Mouse (Mus musculus): Measurements from ENCODE around the gene Optn.
"Not testable (repeated sequence)": the region's sequence is repeated elsewhere in the genome, so short reads cannot be mapped to it uniquely, and the experiment has no call there.

Optn gene

DNA sequence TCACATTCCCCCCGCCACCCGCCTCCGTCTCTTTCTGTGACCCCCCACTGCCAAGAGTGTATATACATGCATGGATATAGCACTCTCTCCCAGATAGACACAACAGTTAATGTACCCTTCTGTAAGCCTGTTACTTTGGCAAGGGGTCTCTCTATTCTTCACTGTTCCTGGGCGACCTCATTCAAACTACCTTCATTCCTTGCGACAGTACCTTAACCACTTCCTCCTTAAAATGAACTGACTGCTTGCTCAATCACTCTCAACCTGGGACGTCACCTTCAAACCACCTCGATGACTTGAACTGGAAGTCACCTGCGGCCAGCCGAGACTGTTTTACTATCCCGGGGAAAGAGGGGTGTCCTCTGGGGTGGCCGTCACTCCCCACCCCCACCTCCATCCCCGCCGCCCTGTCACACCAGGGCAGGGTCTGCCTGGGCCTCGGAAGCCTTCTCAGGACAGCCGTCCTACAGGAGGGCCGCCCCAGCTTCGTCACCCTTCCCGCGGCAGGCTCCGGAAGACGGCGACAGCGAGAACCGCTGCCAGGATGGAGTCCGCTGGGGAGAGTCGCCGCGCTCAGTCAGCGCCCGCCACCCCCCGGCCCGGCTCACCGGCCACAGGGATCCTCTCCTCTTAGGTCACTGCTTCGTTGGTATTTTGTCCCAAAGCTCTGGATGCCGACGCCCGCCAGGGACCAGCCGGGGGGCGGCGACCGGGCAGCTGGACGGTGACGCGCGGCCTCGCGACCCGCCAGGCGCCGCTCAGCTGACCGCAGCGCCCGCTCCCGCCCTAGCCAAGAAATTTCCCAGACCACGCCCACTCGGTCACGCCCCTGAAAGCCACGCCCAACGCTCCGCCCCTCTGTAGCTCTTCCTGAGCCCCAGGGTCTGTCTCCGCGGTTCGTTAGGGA, at the start of gene Optn:
Gene Optn (minus strand): TSS at position 753 of the 907 bp plus-strand sequence.
- DNase-seq (ENCODE audit: low spot score in 2 of 2): peak; percentile 56 to 71

DNA sequence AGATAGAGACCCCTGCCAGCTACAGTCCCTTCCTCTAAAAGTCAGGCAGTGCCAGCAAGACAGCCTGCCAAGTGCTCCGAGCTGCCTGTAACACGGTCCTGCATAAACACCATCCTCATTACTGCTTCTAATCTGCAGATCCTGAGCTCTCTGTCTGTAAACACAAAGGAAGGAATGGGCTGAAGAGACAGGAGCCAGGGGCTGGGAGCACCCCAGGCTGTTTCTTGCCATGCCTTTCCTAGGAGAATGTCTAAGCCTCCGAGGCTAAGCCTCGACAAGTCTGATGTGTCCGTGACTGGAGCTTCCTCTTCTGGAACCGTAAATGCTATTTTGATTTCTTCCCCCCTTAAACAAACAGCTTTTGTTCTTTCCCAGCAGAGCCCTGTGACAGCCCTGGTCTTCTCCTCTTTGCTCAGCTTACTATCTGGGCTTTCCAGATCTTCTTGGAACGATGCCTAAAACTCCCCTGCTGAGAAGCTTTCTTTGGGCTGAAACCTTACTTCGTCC, 49.0 kb upstream of the Optn start:
- DNase-seq (ENCODE audit: low spot score in 2 of 2): no peak

DNA sequence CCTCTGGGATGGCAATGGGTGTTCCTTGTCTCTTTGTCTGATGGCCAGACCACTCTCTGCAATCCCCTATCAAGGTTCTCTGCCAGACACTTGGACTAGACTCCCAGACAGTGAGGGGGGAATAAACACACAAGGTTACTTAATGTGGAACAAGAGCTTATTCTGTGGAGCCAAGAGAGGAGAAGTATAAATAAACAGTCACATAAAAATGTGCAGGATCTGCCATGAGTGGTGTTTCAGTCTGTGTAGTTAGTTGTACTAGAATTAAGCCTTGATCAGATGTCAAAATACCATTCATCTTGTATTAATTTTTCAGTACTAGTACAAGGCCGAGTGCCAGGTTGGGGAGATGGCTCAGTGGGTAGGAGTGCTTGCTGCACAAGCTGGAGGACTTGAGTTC, 39.0 kb upstream of the Optn start:
- no peak for DNase-seq (ENCODE audit: low spot score in 2 of 2)

DNA sequence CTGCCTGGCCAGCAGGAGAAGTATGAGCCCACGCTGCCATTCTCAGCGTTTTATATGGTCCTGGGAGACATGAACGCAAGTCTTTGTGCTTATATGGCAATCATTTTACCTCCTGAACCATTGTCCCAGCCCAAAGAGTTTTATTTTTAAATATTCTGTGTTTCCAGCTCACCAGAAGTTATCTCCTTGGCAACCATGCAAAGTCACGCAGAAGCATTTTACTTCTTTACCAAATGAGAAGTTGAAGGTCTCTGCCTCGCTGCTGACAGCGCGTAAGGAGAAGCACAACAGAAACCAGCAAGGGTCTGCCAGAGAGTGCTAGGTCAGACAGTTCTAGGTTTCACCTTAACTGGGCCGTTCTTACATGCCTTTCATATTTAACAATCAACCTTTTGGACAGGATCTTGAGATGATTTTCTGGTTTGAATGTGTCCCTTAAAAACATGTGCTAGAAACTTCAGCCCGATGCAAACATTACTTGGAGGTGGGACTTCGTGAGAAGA, 37.9 kb upstream of the Optn start:
- no peak for DNase-seq (ENCODE audit: low spot score in 2 of 2)

DNA sequence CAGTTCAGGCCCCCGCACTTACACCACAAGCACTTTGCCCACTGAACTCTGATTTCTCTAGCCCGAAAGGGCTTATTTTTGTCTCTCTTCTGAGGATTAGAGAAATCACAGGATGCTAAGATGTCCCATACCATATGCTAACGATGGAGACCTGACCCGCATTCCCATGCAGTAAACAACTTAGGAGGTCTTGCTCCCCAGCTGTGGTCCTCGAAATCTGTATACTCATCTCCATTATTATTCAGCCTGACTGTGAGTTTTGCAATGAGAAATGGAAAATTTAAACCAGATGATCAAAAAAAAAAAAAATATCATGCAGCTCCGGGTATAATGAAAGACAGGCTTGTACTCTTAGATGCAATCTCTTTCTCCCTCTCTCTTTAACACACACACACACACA, 35.3 kb upstream of the Optn start:
- no peak for DNase-seq (ENCODE audit: low spot score in 2 of 2)

DNA sequence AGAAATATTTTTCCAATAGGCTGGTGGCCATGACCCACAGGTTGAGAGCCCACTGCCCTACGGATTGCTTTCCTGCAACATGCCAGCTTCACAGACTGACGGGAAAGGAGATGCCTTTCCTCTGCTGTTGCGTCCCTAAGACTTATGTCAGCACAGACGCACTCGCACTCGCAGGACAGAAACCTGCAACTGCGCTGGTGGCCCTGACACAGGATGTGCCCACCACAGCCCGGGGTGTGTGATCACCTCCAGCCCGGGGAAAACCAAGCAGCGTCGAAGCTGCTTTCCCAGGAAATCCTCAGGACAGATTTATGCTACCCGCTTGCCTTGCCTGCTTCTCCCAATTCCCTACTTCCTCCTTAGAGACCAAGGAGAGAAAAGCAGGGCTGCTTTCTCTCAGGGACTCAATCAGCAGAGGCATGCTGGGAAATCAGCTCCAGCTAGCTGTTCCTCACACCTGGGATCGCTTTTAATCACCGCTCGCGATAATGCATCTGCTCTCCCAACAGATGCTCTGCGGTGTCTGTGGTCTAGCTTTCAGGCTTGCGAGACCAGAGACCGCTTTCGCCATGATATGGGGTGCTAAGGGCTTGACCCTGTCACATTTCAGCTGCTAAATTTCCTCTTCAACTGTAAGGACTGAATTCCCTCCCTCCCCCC, 34.1 kb upstream of the Optn start:
- DNase-seq (ENCODE audit: low spot score in 2 of 2): no peak

DNA sequence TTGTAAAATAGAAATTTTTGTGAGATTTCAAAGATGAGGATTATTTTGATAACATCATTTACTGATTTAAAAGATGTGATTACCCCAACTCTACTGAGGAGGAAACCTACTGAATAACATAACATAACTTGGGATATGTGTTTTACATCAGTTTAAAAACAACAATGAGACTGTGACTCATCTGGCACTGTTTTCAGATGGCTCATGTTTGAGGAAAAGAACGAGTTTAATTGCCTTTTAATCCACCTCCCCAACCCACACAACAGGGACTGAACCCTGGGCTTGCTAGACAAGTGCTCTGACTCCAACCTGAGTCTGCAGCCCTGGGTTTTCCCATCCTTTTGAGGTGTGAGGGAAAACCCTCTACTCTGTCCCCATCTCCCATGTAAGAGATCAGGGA, 31.5 kb upstream of the Optn start:
- no peak for DNase-seq (ENCODE audit: low spot score in 2 of 2)

DNA sequence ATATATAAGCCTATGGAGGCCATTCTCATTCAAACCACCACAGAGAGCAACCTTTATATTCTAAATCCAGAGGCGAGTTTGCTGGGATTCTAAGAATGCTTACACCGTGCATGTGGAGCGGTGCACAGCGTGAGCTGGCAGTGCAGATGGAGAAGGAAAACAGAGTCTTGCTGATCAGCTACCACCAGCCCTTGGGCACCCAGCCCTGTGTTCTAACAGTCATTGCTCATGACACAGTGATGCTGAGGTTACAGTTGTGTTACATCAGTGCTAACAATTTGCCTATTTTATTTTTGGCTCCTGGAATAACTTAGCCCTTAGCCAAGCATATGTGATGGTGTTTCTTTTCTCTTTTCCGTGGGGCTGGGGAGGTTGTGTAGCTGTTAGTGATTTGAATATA, 31.0 kb upstream of the Optn start:
- DNase-seq (ENCODE audit: low spot score in 2 of 2): no peak

DNA sequence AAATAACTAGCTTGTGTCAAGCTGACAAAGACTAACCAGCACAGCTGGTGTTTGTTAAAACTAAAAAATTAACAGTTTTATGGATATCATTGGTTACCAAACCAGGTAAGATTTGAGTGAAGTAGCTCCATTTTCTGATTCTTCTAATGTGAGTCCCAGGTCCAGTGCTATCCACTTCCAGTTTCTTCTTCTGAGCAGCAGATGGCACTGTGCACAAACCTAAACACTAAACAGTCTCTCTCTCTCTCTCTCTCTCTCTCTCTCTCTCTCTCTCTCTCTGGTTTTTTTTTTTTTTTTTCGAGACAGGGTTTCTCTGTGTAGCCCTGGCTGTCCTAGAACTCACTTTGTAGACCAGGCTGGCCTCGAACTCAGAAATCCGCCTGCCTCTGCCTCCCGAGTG, 26.5 kb upstream of the Optn start:
- DNase-seq (ENCODE audit: low spot score in 2 of 2): not testable (repeated sequence)

DNA sequence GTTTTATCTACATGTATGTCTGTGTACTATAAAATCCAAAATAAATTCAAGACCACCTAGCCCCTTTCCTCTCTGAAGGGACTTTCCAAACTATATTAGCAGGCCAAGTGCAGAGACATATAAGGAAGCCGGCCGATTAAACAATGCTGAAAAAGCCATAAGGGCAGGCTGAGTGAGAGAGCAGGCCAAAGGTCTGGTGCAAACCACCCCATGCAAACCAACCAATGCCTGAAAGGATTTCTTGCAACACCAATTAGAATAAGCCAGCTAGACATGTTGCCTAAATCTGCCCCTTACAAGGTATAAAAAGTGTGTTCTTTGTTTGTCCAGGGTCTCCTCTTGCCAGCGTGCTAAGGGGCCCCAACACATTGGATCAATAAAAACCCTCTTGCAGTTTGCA, 23.8 kb upstream of the Optn start:
- no peak for DNase-seq (ENCODE audit: low spot score in 2 of 2)

DNA sequence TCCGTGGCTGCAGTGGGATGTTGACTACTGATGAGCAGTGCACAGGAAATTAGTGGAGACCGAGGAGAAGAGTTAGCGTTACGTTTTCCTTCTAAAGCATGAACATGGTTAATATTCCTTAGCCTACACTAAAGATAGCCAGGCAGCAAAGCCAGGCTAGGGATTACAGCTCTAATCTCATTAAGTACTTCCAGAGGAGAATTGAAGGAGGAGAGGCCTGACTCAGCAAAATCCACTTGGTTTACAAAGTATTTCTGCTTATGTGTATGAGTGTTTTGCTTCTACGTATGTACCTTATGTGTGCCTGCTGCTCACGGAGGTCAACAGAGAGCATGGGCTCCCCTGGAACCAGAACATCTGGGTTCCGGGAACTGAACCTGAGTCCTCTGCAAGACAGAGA, 19.9 kb upstream of the Optn start:
- no peak for DNase-seq (ENCODE audit: low spot score in 2 of 2)

DNA sequence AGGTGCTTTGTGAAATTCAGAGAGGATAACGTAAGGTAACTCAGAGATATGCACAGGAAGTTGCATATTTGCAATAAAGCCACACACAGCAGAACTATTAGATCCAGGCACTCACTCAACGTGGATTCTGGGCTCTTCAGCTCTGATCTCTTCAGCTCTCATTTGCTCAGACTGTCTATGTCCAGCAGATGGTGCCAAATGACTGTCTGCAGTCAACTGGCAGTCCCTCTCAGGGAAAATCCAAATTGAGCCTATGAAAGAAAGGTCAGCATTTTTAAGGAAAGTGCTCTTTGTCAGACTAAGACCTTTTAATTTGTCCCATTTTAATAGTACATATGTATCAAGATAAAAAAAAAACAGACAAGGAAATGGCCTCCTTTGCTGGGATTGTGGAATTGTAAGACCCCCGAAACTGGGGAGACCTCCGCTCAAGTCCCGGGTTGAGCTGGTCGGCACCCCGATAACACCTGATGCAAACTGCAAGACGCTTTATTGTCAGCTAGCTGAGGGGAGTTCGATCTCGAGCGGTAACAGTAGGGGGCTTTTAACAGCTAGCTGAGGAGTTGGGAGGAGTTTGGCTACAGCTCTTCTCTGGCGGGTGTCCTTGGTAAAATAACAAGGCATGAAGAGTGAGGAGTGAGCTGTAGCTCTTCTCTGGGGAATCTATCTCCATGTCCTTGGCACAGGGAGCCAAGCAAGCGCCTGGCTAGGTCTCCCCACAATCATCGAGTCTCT, 16.4 kb upstream of the Optn start:
- peak in 1 of 2 experiments; percentile 17 for DNase-seq (ENCODE audit: low spot score in 2 of 2)

DNA sequence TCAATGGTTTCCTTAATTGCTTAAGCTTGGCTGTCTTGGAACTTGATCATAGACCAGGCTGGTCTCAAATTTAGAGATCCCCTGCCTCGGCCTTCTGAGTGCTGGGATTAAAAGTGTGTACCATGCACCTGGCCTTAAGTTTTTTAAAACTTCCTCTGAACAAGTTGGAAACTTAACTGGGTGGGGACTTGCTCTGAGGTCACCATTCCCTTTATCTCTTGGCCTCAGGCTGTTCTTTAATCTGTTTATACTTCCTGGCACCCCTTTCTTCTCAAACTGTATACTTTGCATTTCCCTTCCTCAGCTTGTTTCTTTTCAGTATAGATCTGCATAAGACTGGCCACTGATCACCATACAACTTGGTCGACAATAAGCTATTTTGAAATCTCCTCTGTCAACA, 14.1 kb upstream of the Optn start:
- DNase-seq (ENCODE audit: low spot score in 2 of 2): no peak

DNA sequence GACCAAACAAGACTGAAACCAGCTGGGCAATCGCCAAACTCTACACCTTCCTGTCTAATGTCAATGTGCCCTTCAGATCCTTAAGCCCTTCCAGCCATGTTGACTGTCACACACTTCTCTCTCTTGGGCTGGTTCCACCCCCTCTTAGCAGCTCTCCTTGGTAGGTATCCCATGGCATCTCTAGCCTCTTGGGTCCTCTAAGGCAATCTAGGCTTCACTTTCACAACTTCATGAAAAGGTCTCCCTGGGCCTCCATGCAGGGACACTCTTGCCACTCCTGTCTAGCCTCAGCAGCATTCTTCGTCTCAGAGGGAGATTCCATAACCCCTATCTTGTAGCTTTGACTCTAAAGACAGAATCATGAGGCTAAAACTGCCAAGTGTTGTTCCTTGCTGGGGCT, 13.6 kb upstream of the Optn start:
- DNase-seq (ENCODE audit: low spot score in 2 of 2): no peak

DNA sequence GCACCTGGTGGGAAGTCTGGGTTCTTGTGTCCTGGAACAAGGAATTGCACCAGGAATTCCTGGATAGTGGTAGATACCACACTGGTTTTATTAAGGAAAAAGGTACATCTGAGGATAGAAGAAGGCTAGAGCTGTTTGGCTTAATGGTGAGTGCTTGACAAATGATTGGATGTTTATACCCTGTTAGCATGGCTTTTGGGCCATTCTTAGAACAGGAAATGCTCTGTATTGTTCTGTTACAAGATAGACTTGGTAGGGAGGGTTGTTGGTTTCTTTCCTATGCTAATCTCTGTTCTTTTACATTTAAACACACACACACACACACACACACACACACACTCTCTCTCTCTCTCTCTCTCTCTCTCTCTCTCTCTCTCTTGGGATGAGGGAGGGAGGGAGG, 12.0 kb upstream of the Optn start:
- DNase-seq (ENCODE audit: low spot score in 2 of 2): no peak

DNA sequence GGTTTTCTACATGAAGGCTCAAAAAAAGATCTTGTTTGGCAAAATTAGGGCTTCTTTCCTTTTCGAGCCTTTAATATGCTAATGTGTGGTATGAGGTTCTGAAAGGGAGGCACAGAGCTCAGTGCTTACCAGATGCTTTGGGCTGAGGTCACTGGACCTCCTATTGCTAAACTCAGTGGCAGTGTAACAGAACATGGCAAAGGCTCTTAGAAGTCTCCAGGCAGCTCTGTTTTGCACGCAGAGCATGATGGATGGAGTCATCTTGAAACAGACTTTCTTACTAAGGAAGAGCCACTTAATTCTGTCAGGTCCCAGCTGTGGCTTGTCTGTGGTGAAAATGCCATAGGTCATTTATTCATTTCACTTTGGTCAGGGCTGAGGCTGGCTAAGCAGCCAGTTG, 11.6 kb upstream of the Optn start:
- no peak for DNase-seq (ENCODE audit: low spot score in 2 of 2)

DNA sequence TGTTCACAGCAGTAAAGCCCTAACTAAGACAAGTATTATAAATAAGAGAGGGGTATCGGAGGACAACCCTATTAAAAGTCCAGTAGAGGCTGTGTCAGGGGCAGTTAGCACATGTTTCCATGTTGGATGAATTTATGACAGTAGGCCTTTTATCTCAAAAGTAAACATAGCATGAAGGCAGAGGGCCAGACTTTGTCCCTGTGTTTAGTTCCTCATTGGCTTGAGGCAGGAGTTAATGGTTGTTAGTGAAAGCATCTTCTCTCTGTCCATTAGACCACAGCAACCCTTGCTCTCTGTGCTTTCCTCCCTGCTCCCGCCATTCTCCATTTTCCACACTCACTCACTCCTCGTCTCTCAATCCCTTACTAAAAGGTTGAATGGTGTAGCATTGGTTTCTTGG, 9.9 kb upstream of the Optn start:
- DNase-seq (ENCODE audit: low spot score in 2 of 2): no peak

DNA sequence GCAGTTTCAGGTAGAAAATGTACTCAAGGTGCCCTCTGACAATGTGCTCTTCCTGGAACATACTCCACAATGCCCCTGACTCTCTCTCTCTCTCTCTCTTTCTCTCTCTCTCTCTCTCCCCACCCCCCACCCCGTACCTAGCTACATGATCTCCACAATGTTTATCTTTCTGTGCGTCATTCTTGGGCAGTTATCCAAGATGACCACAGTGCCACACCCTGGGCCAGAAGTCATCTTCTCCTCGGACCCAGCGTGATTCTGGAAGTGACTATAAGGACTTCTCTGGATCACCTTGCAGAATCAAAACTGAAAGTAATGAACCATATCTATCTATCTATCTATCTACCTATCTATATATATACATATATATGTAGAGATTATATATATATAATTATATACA, 4.1 kb upstream of the Optn start:
- DNase-seq (ENCODE audit: low spot score in 2 of 2): no peak

DNA sequence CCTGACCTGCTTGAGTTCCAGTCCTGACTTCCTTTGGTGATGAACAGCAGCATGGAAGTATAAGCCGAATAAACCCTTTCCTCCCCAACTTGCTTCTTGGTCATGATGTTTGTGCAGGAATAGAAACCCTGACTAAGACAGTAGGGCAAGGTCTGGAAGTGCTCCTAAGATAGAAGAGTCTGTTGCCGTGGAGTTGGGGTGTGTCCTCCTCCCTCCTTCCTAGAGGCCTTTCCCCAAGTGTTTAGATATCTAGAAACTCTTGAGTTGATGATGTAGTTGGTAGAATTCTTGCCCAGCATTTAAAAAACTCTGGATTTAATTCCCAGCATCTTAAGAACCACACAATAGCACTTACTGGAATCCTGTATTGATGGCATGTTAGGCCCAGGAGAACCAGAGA, 3.4 kb upstream of the Optn start:
- not testable (repeated sequence) for DNase-seq (ENCODE audit: low spot score in 2 of 2)

DNA sequence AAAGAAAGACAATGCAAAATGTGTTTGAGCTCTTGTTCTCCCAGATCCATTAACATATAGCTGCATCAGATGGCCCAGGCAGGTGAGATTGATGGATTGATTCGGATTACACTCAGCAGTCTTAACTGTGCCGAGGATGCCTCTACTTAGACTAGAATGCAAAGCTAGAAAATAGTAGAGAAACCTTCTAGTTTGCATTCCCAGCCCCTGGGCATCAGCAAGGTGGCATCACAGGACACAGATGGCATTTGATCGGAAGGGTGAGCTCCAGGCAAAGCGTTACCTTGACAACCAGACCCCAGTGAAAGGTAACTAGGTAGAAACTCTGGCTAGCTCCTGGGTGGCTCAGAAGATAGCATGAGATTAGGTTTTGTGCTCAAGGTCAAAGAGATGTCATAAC, 396 bp upstream of the Optn start:
- no peak for DNase-seq (ENCODE audit: low spot score in 2 of 2)

DNA sequence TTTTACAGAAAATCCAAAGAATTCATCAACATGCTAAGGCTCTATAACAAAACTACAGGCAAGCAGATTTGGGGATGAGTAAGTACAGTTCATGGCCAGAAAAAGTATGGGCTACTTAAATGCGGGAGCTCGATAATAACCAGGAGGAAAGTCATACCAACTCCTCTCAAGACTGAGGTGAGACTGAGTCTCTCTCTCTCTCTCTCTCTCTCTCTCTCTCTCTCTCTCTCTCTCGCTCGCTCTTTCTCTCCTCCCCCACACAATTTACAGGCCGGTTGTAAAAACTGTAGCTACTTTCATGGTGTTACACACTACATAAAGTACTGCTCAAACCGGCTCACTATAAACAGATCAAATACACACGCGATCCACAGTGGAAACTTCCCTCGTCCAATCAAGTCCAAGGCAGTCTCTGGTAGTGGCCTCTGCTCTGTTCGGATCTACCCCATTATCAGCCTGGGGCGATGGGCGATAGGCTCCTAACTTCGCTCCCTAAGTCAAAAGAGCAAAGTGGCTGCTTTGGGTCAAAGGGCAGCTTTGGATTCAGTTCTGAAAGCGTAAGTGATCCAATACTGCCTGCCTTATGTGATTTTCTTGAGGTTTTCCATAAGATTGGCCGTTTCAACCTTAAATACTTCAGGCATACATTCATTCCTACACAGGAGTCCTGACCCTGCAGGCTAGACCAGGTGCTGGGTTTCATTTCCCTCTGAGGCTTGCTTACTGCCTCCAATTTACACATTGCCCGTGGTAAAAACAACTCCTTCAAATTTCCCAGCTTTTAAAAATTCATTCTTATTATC, 1.2 kb downstream of the Optn start:
- DNase-seq (ENCODE audit: low spot score in 2 of 2): no peak
